Mouse (Mus musculus): ENCODE results near the gene Snrpa1.

Snrpa1 gene

GRCm38 (mm10) chr7:66058703-66059102 lies at the start of gene Snrpa1:
Snrpa1 (plus strand) TSS chr7:66059003.
- no peak for DNase-seq (ENCODE audit: low read depth)

- no peak for DNase-seq (ENCODE audit: low read depth)
Measured at GRCm38 (mm10) chr7:66010518-66010917, 48.3 kb upstream of the Snrpa1 start.

GRCm38 (mm10) chr7:66027747-66028146 lies 31.1 kb upstream of the Snrpa1 start:
- DNase-seq (ENCODE audit: low read depth): no peak

GRCm38 (mm10) chr7:66028766-66029512 lies 29.9 kb upstream of the Snrpa1 start:
- no peak for DNase-seq (ENCODE audit: low read depth)

- DNase-seq (ENCODE audit: low read depth): no peak
Measured at GRCm38 (mm10) chr7:66036809-66037208, 22.0 kb upstream of the Snrpa1 start.

- DNase-seq (ENCODE audit: low read depth): no peak
Measured at GRCm38 (mm10) chr7:66038261-66038660, 20.5 kb upstream of the Snrpa1 start.

- no peak for DNase-seq (ENCODE audit: low read depth)
Measured at GRCm38 (mm10) chr7:66038730-66039129, 20.1 kb upstream of the Snrpa1 start.

GRCm38 (mm10) chr7:66040026-66040814 lies 18.6 kb upstream of the Snrpa1 start:
- DNase-seq (ENCODE audit: low read depth): no peak

GRCm38 (mm10) chr7:66043552-66044459 lies 15.0 kb upstream of the Snrpa1 start, which contains the start of gene Gm45213:
Gm45213 (plus strand) TSS chr7:66043602.
- DNase-seq (ENCODE audit: low read depth): no peak

- no peak for DNase-seq (ENCODE audit: low read depth)
Measured at GRCm38 (mm10) chr7:66044617-66045016, 14.2 kb upstream of the Snrpa1 start.

GRCm38 (mm10) chr7:66046921-66047918 lies 11.6 kb upstream of the Snrpa1 start:
- no peak for DNase-seq (ENCODE audit: low read depth)

- no peak for DNase-seq (ENCODE audit: low read depth)
Measured at GRCm38 (mm10) chr7:66047975-66048374, 10.8 kb upstream of the Snrpa1 start.

- DNase-seq (ENCODE audit: low read depth): no peak
Measured at GRCm38 (mm10) chr7:66048446-66049230, 10.2 kb upstream of the Snrpa1 start.

GRCm38 (mm10) chr7:66053946-66054483 lies 4.8 kb upstream of the Snrpa1 start:
- DNase-seq (ENCODE audit: low read depth): no peak

- peak; percentile 37 for DNase-seq (ENCODE audit: low read depth)
Measured at GRCm38 (mm10) chr7:66055356-66055755, 3.4 kb upstream of the Snrpa1 start.

- DNase-seq (ENCODE audit: low read depth): peak; percentile 66
Measured at GRCm38 (mm10) chr7:66060066-66060956, 1.5 kb downstream of the Snrpa1 start.

GRCm38 (mm10) chr7:66061057-66061456 lies 2.3 kb downstream of the Snrpa1 start:
- DNase-seq (ENCODE audit: low read depth): no peak

- DNase-seq (ENCODE audit: low read depth): no peak
Measured at GRCm38 (mm10) chr7:66076411-66076810, 17.6 kb downstream of the Snrpa1 start.

Data from c-Kit-positive CD71-negative TER-119-negative erythroid progenitor cells, embryonic 14.5 days (primary cell).